Mouse (Mus musculus): ENCODE results near the gene Tgfbr2.
A peak's percentile ranks its signal among the peaks of the same experiment; 100 is the strongest.

Gene Tgfbr2

DNA sequence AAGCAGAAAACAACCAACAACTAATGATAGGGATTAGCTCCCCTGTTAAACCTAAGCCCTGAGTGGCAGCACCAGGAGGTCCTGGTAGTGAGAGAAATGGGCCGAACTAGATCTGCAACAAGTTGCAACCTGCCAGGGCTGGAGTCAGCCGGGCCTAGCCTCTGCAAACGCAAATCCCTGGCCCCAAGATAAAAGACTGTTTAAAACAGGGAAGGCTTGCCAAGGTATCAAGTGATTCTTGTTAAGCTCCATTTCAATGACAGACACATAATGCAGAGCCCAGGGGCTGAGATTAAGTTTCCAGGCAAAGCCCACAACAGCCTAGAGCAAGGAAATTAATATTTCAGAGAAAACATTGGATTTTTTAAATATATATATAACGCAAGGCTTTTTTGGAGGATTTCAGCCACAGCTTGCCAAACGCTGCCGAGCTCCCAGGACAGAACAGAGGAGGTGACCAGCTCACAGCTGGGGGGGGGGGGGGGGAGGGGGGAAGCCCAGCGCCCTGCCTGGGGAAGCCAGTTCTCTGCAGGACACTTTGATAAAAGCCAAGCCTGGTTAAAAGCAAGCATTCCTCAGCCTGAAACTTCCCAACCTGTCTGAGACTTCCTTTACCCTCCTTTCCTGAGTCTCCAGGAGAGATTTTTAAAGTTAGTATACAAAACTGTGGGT is 24.3 kb downstream of the Tgfbr2 start:
- no peak for DNase-seq

DNA sequence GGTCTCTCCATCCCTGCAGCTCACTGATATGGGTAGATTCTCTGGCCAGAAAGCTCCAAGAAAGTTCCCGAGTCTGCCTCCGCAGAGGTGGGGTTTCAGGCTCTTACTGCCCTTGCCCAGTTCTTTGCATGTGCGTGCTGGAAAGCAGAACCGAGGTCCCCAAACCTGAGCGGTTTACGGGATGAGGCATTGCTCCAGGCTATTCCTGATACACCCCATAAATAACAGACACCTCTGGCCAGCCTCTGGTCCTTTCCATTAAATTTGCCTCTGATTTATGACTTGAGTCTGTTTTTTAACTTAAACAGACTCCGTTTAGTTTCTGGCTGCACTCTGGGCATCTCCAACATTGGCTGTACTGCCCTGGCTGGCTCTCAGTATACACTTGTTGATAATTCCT is 26.4 kb downstream of the Tgfbr2 start:
- DNase-seq: no peak

DNA sequence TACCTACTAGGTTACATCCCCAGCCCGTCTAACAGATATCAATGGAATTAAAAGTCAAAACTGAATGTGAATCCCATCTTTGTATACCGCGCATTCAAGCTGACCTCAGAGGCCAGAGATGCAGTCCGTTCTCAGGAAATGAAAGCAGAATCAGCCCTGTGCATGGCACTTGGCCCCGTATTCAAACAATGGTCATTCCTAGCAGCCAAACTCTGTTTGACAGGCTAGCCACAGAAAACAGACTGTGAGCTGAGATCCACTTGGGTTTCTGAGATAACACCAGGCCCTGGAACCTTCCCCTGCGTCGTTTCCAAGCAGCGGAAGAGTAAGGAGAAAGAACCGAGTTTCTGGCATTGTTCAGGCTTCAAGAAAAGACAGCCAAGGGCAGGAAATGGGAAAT is 28.9 kb downstream of the Tgfbr2 start:
- no peak for DNase-seq

DNA sequence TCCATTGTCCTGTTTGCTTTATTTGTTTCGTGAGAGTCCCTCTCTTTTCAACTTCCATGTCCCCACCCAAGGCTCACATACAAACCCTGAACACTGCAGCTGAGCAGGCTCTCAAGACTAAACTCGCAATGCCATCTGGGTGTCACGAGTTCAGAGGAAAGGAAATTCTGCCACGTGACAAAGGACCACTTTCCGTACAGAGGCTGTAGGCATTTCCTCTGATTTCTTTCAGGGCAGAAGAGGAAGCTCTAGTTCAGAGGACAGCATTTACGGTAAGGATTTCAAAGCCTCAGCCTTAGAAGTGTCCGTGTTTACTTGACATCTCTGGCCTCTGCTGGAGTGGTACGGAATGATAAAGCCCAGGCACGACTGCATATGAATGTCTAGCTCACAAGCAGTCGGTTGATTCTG is 29.9 kb downstream of the Tgfbr2 start:
- peak; percentile 71 for DNase-seq

DNA sequence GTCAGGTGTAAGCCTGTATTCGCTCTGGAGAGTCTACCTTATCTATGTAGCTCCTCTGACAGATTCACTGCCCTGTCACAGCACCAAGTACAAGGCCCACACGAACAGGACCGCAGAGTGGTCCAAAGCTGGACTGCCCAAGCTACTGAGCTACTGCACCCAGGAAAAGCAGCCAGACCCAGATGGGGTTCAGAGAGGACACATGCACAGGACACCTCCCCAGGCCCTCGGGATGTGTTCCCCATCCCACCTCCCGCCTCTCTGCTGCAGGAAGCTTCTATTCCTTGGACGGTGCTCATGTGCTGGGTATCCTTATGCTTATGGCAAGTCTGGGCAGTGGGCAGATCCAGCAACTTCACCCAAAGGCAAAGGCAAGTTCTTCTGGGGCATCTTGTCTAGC is 34.7 kb downstream of the Tgfbr2 start:
- DNase-seq: no peak

DNA sequence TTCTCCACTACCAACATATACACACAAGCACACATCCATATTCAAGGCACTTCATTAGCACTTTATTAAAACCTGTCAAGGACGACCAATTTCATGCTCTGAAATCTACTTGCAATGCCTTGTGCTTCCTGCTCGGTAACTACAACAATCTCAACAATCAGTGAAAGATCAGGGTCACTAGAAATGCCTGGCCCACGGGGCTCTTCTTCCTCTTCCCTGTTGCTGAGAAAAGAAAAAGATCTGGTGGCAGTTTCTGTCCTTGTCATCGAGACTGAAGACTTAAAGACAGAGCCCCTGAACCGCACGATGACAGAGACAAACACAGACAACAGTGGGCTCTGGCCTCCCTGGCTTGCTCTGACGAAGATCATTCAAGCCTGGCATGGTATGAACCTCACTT is 35.6 kb downstream of the Tgfbr2 start:
- no peak for DNase-seq

DNA sequence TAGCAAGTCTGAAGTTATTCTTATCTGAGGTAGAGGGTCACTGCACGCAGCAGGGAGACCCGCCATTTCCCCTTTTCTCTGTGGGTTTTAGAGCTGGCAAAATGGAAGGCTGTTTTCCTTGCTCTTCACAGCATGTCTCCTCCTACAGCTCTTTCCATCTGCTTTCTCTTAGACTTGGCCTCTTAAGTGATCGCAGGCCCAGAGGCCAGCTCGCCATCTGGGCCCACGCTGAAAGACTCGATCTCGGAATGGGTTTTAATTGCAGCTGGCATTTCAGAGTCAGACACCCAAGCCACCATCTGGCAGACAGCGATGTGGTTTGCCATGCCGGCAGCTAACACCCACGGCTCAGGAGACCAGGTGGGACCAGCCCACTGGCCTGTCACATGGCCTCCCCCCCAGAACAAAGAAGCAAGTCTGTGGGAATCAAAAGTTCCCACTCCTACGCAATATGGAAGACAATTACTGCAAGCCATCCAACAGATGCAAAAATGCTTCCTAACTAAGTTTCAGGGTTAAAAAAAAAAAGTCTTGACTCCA is 36.5 kb downstream of the Tgfbr2 start:
- DNase-seq: peak; percentile 64

DNA sequence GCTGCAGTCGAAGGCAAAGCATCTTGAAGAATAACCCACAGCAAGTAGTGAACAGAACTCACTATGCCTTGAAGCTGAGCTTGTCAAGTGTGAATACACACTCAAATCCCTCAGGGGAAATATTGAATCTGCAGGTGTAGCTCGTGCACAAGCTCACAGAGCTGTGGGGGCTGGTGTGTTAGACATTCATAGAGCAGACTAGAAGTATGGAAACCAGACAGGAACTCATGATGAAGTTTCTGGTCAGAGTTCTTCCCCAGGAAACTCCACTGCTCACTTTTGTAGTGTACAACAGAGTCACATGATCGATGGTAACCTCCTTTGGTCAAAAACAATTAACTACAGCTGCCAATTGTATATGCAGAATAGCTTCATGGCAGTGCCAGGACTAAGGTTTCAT is 37.5 kb downstream of the Tgfbr2 start:
- DNase-seq: no peak

DNA sequence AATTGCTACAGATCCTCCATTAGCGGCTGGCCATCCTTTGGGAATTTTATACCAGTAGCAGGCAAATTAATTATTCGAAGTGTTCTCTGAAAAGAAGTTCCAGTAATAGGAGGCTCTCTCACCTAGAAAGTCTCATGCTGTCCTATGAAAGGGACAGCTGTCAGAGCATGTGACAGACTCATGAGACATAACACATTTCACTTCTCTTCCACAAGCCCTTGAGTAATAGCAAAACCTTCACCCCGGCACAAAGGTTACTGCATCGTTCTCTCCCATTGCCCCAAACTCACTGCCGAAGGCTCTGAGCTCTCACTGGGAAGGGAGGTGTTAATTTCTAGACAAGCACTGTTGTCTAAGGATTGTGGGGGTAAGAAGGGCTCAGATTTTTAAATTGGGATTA is 38.3 kb downstream of the Tgfbr2 start:
- DNase-seq: no peak

DNA sequence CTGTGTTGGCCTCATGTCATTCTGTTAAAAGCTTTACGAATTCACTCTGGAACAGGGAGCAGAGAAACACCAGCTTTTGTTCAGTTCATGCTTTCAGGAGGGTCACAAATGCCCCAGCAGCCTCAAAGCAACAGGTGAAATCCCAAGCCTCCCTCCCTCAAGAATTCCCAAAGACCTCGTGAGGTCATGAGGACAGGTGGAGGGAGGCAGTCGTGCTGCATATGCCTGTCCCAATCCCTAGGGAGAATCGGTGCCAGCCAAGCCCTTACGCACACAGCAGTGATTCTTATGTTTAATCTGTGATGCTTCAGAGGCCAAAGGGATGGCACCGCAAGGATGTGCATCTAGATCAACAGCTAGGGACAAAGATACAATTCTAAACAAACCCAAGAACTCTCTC is 39.0 kb downstream of the Tgfbr2 start:
- no peak for DNase-seq

DNA sequence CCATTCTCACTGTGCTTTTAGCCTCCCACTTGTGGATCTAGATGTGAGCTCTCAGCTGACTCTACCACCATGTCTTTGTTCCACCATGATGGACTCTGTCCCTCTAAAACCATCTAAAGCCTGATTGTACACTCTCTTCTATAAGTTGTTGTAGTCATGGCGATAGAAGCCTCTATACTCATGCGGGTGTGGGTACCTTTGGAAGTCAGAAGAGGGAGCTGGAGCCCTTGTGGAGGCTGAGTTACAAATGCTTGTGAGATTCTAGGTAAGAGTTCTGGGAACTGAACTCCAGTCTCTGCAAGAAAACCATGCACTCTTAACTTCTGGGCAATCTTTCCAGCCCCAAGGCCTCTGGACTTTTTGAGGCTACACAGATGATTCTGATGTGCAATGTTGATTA is 40.7 kb downstream of the Tgfbr2 start:
- no peak for DNase-seq

DNA sequence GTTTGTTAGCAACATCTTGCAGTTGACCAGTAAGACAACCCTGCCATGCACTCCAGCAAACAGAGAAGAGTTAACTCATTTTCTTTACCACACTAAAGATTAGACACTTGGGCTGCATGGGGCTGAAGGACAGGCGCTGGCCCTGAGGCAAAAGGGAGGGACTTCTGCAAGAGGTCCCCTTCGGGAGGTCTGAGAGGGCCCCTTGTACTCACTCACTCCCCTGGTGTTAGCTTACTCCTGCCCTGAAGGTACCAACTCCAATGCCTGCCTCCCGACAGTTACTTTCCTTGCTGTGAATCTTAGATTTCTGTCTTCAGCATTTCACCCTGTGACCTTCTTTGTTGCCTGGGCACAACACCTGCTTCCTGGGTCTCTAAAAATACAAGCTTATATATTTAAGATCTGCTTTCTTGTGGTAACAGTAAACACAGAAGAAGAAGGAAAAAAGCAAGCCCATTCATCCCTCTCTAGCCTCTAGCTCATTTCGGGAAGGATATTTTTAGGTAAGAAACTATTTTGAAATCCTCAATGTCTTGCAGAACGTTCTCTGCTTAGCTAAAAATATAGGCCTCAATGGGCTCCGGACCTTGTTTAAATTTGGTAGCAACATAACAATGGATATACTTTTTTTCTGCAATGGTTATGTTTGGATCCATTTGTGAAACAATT is 41.7 kb downstream of the Tgfbr2 start:
- DNase-seq: peak; percentile 38

DNA sequence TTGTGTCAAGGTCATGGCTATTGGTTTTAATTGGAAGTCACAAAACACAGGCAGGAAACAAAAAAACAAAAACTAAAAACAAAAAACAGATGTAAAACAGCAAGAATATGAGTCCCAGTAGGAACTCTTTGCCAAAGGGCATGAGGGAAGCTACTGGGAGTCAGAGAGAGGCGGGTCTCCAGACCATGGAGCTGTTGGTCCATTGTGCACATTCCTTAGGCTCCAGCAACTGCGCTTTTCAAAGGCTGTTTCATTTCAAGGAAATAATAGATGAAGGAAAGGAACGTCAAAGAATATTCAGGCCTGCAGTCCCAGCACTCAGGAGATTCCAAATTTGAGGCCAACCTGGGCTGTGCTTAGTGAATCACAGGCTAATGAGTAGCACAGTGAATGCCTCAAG is 46.3 kb downstream of the Tgfbr2 start:
- DNase-seq: no peak

DNA sequence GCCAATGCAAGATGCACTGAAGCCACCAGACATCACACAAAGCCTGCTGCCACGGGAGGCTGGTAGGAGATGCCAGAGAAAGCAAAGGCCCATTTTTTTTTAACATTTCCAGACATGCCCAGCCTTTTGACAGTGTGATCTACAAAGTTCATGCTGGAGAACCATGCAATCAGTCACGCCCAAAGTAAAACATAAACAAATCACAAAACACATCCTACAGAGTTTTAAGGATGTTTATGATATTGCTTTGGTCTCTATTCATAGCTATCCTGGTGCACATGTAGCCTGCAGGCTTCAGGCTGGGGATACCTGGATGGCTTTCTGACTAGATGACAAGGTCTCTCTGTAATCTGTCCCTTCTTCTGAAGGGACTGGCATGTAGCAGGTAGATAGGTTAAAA is 46.8 kb downstream of the Tgfbr2 start:
- DNase-seq: no peak

DNA sequence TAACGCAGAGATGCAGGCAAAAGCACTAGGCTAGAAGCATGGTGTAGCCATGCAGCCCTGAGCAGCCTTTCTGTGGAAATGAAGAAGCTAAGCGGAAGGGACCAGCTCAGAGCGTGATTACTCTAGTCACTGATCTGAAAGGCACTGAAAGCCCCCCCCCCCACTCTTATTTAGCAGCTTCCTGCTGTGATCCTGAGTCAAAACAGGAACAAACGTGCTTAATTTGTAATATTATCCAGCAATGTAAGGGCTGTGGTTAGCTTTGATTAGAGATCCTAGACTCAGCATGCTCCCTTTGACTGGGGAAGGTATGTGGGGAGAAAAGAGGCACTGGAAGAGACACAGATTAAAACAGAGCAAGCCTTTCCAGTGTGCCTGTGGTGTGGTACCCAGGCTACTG is 48.7 kb downstream of the Tgfbr2 start:
- DNase-seq: no peak

DNA sequence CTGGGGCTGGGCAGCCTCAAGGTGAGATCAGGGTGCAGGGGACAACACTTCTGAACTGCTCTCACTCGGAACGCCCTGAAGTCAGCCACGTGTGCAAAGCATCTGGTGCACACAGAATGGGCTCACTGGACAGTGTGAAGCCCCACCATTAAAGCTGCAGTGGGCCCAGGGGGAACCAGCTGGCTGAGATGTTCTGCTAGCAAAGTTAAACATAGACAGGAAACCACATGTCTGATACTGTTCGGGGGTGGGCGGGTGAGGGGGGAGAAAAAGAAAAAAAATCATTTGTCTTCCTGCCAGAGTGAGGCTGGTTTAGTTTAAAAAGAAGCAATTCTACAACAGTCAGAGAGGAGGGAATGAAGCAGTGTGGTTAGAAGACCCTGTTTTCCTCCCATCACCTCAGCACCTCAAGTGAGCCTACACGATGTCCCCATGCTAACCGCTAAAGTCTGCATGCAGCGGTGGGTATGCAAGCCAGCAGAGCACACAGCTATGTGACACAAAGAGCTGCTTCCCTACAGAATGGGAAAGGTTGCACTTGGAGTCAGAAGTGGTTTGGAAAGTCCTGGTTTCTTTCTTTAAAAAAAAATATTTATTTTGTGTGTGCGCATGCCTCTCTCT is 52.1 kb downstream of the Tgfbr2 start:
- DNase-seq: peak; percentile 57

DNA sequence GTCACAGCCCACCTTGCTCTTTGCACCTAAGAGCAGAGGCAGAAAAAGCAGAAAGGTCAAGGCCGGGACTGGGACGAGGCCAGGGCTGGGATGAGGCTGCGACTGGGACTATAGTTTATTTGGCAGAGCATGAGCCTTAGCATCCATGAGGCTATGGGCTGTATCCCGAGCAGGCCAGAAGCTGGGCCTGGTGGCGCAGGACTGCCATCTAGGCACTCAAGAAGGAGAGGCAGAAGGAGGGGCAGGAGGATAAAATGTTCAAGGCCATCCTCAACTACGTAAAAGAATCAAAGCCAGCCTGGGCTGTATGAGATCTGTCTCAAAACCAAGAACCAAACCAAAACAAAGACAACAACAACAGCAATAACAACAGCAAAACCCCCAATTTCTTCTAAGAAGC is 52.6 kb downstream of the Tgfbr2 start:
- DNase-seq: peak; percentile 29

DNA sequence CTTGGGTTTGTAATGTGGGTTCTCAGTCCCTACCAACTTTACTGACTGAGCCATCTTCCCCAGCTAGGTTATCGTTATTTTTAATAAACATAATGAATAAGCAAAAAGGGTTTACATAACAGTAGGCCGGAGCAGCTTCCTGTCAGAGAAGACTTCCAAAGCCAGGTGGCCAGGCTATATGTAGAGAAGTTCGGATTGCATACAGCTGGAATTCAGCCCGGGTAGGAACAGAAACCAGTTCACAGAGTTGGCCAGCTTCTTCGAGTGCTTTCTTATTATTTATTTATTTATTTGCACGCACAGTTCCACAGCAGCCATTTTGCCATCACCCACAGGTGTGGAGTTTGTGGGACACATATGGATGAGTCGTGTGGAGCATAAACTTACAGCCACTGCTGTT is 53.7 kb downstream of the Tgfbr2 start:
- no peak for DNase-seq

DNA sequence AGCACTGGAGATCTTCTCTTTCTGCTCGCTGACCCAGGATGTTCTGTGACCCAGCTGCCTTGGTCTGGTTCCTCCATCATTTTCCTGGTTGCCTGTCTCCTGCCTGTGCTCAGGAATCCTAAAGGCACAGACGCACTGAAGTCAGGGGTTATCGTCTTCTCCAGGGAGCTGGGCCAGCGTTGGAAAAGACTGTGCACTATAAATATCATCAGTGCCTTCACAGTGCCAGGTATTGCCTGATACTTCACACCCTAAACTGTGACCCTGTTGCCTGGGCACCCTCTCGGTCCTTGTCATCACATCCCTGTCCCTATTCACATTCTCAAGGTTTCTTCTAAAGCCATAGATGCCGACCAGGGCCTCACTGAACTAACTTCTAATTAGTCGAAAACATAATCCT is 55.2 kb downstream of the Tgfbr2 start:
- no peak for DNase-seq

DNA sequence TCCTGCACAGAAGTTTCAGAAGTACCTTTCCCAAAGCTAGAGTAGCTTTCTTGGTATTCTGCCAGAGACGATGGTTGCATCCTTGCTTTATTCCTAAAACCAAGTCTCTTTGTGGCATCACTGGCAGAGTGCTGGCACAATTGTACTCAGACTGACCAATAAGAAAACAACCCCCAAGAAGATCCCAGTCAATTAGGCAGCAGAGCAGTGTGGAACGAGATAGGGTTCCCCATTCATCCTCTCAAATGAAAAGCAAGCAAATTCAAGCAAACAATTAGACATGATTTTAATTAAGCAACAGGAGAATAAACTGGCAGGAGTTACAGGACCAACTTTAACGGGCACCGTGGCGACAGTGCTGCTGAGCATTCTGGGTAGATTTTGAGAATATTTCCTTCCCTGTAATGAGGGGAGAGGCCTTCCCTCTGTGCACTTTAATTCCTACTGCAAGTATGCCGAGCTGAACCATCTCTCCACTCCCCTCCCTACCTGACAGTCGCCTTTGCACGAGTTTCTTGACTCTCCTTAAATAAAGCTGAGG is 56.8 kb downstream of the Tgfbr2 start:
- DNase-seq: no peak

DNA sequence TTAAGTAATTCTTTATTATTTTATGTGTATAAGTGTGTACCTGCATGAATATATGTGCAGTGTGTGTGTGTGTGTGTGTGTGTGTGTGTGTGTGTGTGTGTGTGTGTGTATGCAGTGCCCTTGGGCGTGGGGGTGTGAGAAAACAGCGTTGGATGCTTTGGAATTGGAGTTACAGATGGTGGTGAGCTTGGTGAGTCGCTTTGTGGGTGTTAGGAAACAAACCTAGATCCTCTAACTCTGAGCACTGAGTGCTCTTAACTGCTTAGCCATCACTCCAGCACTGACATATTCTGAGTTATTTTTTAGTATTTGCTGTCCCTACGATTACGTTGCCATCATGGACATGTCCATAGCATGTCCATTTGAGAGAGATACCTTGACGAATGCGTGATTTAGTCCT is 59.3 kb downstream of the Tgfbr2 start:
- DNase-seq: no peak

DNA sequence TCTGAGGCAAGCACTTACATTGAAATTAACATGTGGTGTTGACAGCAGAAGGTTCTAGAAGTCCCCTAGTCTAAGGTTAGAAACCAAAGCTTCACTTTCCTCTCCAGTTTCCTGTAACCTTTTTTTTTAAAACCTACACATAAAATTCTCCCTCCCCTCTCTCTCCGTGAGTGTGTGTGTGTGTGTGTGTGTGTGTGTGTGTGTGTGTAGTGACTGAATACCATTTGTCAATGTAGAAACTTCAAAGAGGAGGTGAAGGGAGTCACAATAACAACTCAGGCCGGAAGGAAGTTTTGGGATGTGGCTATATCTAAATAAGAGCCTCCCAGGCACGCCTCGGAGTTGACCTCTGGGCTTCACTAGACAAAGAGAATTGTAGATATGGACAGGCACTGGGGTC is 60.8 kb downstream of the Tgfbr2 start:
- DNase-seq: peak; percentile 44

DNA sequence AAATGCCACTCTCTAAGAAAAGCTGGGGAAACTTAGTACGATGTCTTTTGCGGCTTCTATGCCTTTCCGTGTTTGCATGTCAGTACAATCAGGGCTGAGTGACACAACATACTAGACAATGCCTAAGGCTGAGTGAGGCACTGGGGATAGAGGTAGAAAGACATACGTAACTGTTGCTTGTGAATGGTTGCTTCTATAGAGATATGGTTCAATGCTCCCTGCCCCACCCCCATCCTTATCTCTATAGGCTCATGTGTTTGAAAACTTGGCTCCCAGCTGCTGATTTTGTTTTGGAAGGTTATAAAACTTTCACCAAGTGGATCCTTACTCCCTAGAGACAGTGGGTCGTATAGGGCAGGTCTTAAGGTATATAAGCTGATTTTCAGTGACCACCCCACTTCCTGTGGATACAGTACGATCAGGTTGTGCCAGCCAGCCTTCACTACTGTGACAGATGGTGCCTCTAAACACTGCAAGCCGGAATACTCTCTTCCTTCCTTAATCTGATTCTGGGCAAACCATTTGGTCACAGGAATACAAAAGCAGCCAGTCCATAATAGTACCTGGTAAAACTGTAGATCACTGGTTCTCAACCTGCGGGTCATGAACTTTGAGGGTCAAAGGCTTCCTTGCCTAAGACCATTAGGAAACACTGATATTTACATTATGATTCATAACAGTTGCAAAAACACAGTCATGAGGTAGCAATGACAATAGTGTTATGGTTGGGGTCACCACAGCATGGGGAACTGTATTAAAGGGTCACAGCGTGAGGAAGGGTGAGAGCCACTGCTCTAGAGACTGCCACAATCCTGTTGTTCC is 63.8 kb downstream of the Tgfbr2 start:
- DNase-seq: no peak

All from thymus, postnatal 25 days (tissue).